Mouse (Mus musculus) neural tube, embryonic 14.5 days (tissue): ENCODE measurements around the gene Plekhj1. TPM values are rescaled to one million over a fixed set of nuclear protein-coding genes. Genes with fewer than 3 reads are reported as not detected.

Experiments
- ATAC-seq: fragments of 200-750 bp; cut with Nextera tagmentation; 2 replicates; pipeline ENCODE4 v1.8.0; 2017; ENCODE audit warnings: low read depth, mild to moderate bottlenecking, moderate TSS enrichment, moderate library complexity
- H3K27ac ChIP-seq: fragments of 300-500 bp; sonication (generic); 2 replicates; pipeline ENCODE4 v1.5.1; 2014; ENCODE audit warnings: low read depth, mild to moderate bottlenecking, control low read depth, low read length, moderate library complexity, mixed read lengths
- H3K27me3 ChIP-seq: fragments of 300-500 bp; sonication (generic); 2 replicates; pipeline ENCODE4 v1.6.1; 2014; ENCODE audit warnings: low read length; ENCODE audit not compliant: control insufficient read depth, insufficient read depth
- H3K36me3 ChIP-seq: fragments of 300-500 bp; sonication (generic); 2 replicates; pipeline ENCODE4 v1.6.1; 2014; ENCODE audit warnings: low read length, mixed read lengths; ENCODE audit not compliant: control insufficient read depth, insufficient read depth
- H3K4me1 ChIP-seq: fragments of 300-500 bp; sonication (generic); 2 replicates; pipeline ENCODE4 v1.6.1; 2014; ENCODE audit warnings: low read length; ENCODE audit not compliant: control insufficient read depth, insufficient read depth
- H3K4me2 ChIP-seq: fragments of 300-500 bp; sonication (generic); 2 replicates; pipeline ENCODE4 v1.6.1; 2014; ENCODE audit warnings: mild to moderate bottlenecking, low read depth, low read length, control low read depth
- H3K4me3 ChIP-seq: fragments of 300-500 bp; sonication (generic); 2 replicates; pipeline ENCODE4 v1.5.1; 2014; ENCODE audit warnings: low read depth, low read length, control low read depth, mixed read lengths
- H3K9ac ChIP-seq: fragments of 300-500 bp; sonication (generic); replicated peaks from 2 replicates; pipeline ENCODE4 v1.6.1; 2014; ENCODE audit warnings: low read depth, mild to moderate bottlenecking, control low read depth, low read length, mixed read lengths
- H3K9me3 ChIP-seq: fragments of 300-500 bp; sonication (generic); 2 replicates; pipeline ENCODE4 v1.6.1; 2016; ENCODE audit warnings: low read length; ENCODE audit not compliant: control insufficient read depth
- WGBS: fragments of 180-500 bp; shearing (Covaris S2); extraction: QIAGEN DNeasy Blood & Tissue Kit; methylation state at CpG from one replicate; pipeline ENCODE4 v1.1.7; 2014; 5-methylcytosine and 5-hydroxymethylcytosine counted together
- polyA plus RNA-seq: library from polyadenylated mRNA; unstranded; fragments of >200 nt; fragmentation: Nextera tagmentation; extraction: Ambion mirVana; gene quantifications from 2 replicates; pipeline ENCODE4 v1.2.1, GENCODE M21; 2014

The Plekhj1 gene
- polyA plus RNA-seq, result 126 and 127 TPM in 2 replicates

- H3K9ac ChIP-seq, result peak within 1 kb of the TSS; percentile 95
- ATAC-seq, result peak; percentile 93
- peaks cover 24% of the 10 kb centered on the region for H3K4me1 ChIP-seq
- H3K27me3 ChIP-seq, result no peaks in the 10 kb centered on the region
- H3K36me3 ChIP-seq, result peaks cover 50% of the 10 kb centered on the region
- peak within 1 kb of the TSS; percentile 97 for H3K27ac ChIP-seq
- WGBS, result under 1% methylated on average over 100 of the region's 104 CpGs
- H3K9me3 ChIP-seq, result no peaks in the 10 kb centered on the region
- H3K4me3 ChIP-seq, result peak within 1 kb of the TSS; percentile 94
- H3K4me2 ChIP-seq, result peak within 1 kb of the TSS; percentile 91
Observed at GRCm38 (mm10) chr10:80798150-80799006, at the start of gene Plekhj1, which contains the start of gene Sf3a2. Plekhj1 (minus strand) TSS chr10:80798626. Sf3a2 (plus strand) TSS chr10:80798198.

- WGBS, result 76% methylated on average over 12 of the region's 12 CpGs
- Histone ChIP-seq H3K36me3 (0 out of 2 replicates have a peak, but pooled peaks cover 4% of the 10 kb centered on the region), H3K9ac (no peak overlapping the region), H3K27me3 (peaks cover 28% of the 10 kb centered on the region), H3K4me1 (no peaks in the 10 kb centered on the region), H3K4me3 (no peak overlapping the region), H3K27ac (no peak overlapping the region), H3K4me2 (no peak overlapping the region), H3K9me3 (no peaks in the 10 kb centered on the region)
- no peak for ATAC-seq
Observed at GRCm38 (mm10) chr10:80845732-80846131, 47.3 kb upstream of the Plekhj1 start.

GRCm38 (mm10) chr10:80845055-80845693 lies 46.7 kb upstream of the Plekhj1 start:
- H3K9ac ChIP-seq, result no peak overlapping the region
- H3K9me3 ChIP-seq, result no peaks in the 10 kb centered on the region
- peaks cover 28% of the 10 kb centered on the region for H3K27me3 ChIP-seq
- 0 out of 2 replicates have a peak, but pooled peaks cover under 1% of the 10 kb centered on the region for H3K36me3 ChIP-seq
- H3K4me3 ChIP-seq, result no peak overlapping the region
- WGBS, result 78% methylated on average over 8 of the region's 8 CpGs
- no peak overlapping the region for H3K27ac ChIP-seq
- no peaks in the 10 kb centered on the region for H3K4me1 ChIP-seq
- H3K4me2 ChIP-seq, result no peak overlapping the region
- ATAC-seq, result no peak

- Histone ChIP-seq H3K9ac (peak within 1 kb of the TSS; percentile 66), H3K4me3 (peak within 1 kb of the TSS; percentile 46), H3K4me2 (peak within 1 kb of the TSS; percentile 76), H3K27ac (no peak within 1 kb of the TSS), H3K4me1 (no peaks in the 10 kb centered on the region), H3K27me3 (peaks cover 28% of the 10 kb centered on the region), H3K36me3 (no peaks in the 10 kb centered on the region), H3K9me3 (no peaks in the 10 kb centered on the region)
- WGBS, result 9% methylated on average over 27 of the region's 51 CpGs
- peak; percentile 67 for ATAC-seq
Observed at GRCm38 (mm10) chr10:80843931-80844547, 45.6 kb upstream of the Plekhj1 start, which contains the start of gene Lingo3. Lingo3 (minus strand) TSS chr10:80844039.

- WGBS, result 10% methylated on average over 25 of the region's 32 CpGs
- peaks cover 28% of the 10 kb centered on the region for H3K27me3 ChIP-seq
- no peaks in the 10 kb centered on the region for H3K9me3 ChIP-seq
- peak overlapping the region; percentile 46 for H3K4me3 ChIP-seq
- H3K4me2 ChIP-seq, result peak overlapping the region; percentile 76
- peak overlapping the region; percentile 66 for H3K9ac ChIP-seq
- no peaks in the 10 kb centered on the region for H3K4me1 ChIP-seq
- H3K27ac ChIP-seq, result no peak overlapping the region
- H3K36me3 ChIP-seq, result no peaks in the 10 kb centered on the region
- peak; percentile 47; the same call in 1 of the 2 replicates for ATAC-seq
Observed at GRCm38 (mm10) chr10:80843087-80843930, 44.9 kb upstream of the Plekhj1 start.

GRCm38 (mm10) chr10:80842334-80842733 lies 43.9 kb upstream of the Plekhj1 start:
- Histone ChIP-seq H3K27me3 (peaks cover 28% of the 10 kb centered on the region), H3K4me3 (no peak overlapping the region), H3K36me3 (no peaks in the 10 kb centered on the region), H3K4me2 (no peak overlapping the region), H3K27ac (no peak overlapping the region), H3K4me1 (no peaks in the 10 kb centered on the region), H3K9me3 (no peaks in the 10 kb centered on the region), H3K9ac (no peak overlapping the region)
- ATAC-seq, result no peak
- WGBS, result 85% methylated on average over 15 of the region's 15 CpGs

- Histone ChIP-seq H3K9ac (no peak overlapping the region), H3K9me3 (no peaks in the 10 kb centered on the region), H3K4me1 (no peaks in the 10 kb centered on the region), H3K27me3 (peaks cover 28% of the 10 kb centered on the region), H3K27ac (no peak overlapping the region), H3K36me3 (no peaks in the 10 kb centered on the region), H3K4me3 (no peak overlapping the region), H3K4me2 (no peak overlapping the region)
- WGBS, result 70% methylated on average over 2 of the region's 2 CpGs
- ATAC-seq, result no peak
Observed at GRCm38 (mm10) chr10:80841685-80842084, 43.3 kb upstream of the Plekhj1 start.

GRCm38 (mm10) chr10:80839848-80840247 lies 41.4 kb upstream of the Plekhj1 start:
- no peaks in the 10 kb centered on the region for H3K9me3 ChIP-seq
- no peak overlapping the region for H3K27ac ChIP-seq
- peaks cover 29% of the 10 kb centered on the region for H3K27me3 ChIP-seq
- 0 out of 2 replicates have a peak, but pooled peaks cover 3% of the 10 kb centered on the region for H3K36me3 ChIP-seq
- ATAC-seq, result no peak
- no peak overlapping the region for H3K4me2 ChIP-seq
- WGBS, result 65% methylated on average over 6 of the region's 6 CpGs
- H3K4me3 ChIP-seq, result no peak overlapping the region
- no peak overlapping the region for H3K9ac ChIP-seq
- 0 out of 2 replicates have a peak, but pooled peaks cover 3% of the 10 kb centered on the region for H3K4me1 ChIP-seq
